Mouse (Mus musculus) thymus, postnatal 25 days (tissue): ENCODE measurements around the gene Gcgr.
"Not testable (repeated sequence)": the region's sequence is repeated elsewhere in the genome, so short reads cannot be mapped to it uniquely, and the experiment has no call there.

Experiments
- DNase-seq: peaks from one replicate; pipeline ENCODE4 v3.0.0; 2022

The Gcgr gene

GRCm38 (mm10) chr11:120572752-120573584, 42.5 kb downstream of the Gcgr start, which contains the start of gene P4hb:
TSS of gene P4hb (minus strand) at chr11:120573253.
- peak; percentile 99 for DNase-seq

- no peak for DNase-seq
Measured at GRCm38 (mm10) chr11:120573585-120574277, 43.2 kb downstream of the Gcgr start.

GRCm38 (mm10) chr11:120574278-120574600, 43.7 kb downstream of the Gcgr start:
- DNase-seq, result no peak

GRCm38 (mm10) chr11:120575046-120575445, 44.5 kb downstream of the Gcgr start:
- DNase-seq, result no peak

- DNase-seq, result no peak
Measured at GRCm38 (mm10) chr11:120575940-120576339, 45.4 kb downstream of the Gcgr start.

- DNase-seq, result no peak
Measured at GRCm38 (mm10) chr11:120576365-120576981, 46.0 kb downstream of the Gcgr start.

- peak; percentile 26 for DNase-seq
Measured at GRCm38 (mm10) chr11:120577211-120578023, 46.9 kb downstream of the Gcgr start.

GRCm38 (mm10) chr11:120578024-120578693, 47.7 kb downstream of the Gcgr start:
- DNase-seq, result no peak

GRCm38 (mm10) chr11:120578694-120579243, 48.3 kb downstream of the Gcgr start:
- no peak for DNase-seq

- peak; percentile 87 for DNase-seq
Measured at GRCm38 (mm10) chr11:120579316-120580107, 49.0 kb downstream of the Gcgr start.

- peak; percentile 30 for DNase-seq
Measured at GRCm38 (mm10) chr11:120580190-120580589, 49.7 kb downstream of the Gcgr start.

- DNase-seq, result peak; percentile 51
Measured at GRCm38 (mm10) chr11:120580871-120581331, 50.4 kb downstream of the Gcgr start.

- DNase-seq, result peak; percentile 90
Measured at GRCm38 (mm10) chr11:120581490-120582267, 51.2 kb downstream of the Gcgr start, which contains the start of gene Arhgdia. TSS of gene Arhgdia (minus strand) at chr11:120581624.

- DNase-seq, result peak; percentile 64
Measured at GRCm38 (mm10) chr11:120582268-120582981, 51.9 kb downstream of the Gcgr start.

GRCm38 (mm10) chr11:120582982-120583293, 52.4 kb downstream of the Gcgr start:
- not testable (repeated sequence) for DNase-seq

- DNase-seq, result no peak
Measured at GRCm38 (mm10) chr11:120583937-120584336, 53.4 kb downstream of the Gcgr start.

- DNase-seq, result no peak
Measured at GRCm38 (mm10) chr11:120588531-120588930, 58.0 kb downstream of the Gcgr start.
